Mouse (Mus musculus): ENCODE measurements at regions not wholly inside any gene's neighbourhood (a gene's known extent, or its start where the extent isn't known, plus 50 kb on each side); places are given as distances from the start of the nearest gene placed in this dataset.

- 78% methylated on average over 2 of the region's 2 CpGs for WGBS
- Histone ChIP-seq H3K27ac (no peak overlapping the region), H3K36me3 (no peaks in the 10 kb centered on the region), H3K9me3 (no peaks in the 10 kb centered on the region), H3K27me3 (peaks cover 94% of the 10 kb centered on the region), H3K9ac (no peak overlapping the region), H3K4me2 (no peak overlapping the region), H3K4me1 (replicated peaks) (no peaks in the 10 kb centered on the region), H3K4me3 (no peak overlapping the region)
- no peak for ATAC-seq (ENCODE audit: low FRiP score)
These were observed 114.9 kb upstream of the Ngf start for GRCm38 (mm10) chr3:102354771-102355170.

GRCm38 (mm10) chr3:102353277-102353900 is 116.3 kb upstream of the Ngf start:
- Histone ChIP-seq H3K4me1 (replicated peaks) (no peaks in the 10 kb centered on the region), H3K27me3 (peaks cover 91% of the 10 kb centered on the region), H3K9me3 (no peaks in the 10 kb centered on the region), H3K27ac (no peak overlapping the region), H3K9ac (no peak overlapping the region), H3K4me2 (no peak overlapping the region), H3K4me3 (no peak overlapping the region), H3K36me3 (no peaks in the 10 kb centered on the region)
- 28% methylated on average over 6 of the region's 6 CpGs for WGBS
- ATAC-seq (ENCODE audit: low FRiP score) = peak; percentile 75; the same call in 1 of the 2 replicates

GRCm38 (mm10) chr3:102346077-102346476 is 123.6 kb upstream of the Ngf start:
- Histone ChIP-seq H3K4me1 (replicated peaks) (no peaks in the 10 kb centered on the region), H3K27ac (no peak overlapping the region), H3K27me3 (peaks cover 92% of the 10 kb centered on the region), H3K9ac (no peak overlapping the region), H3K36me3 (no peaks in the 10 kb centered on the region), H3K4me2 (no peak overlapping the region), H3K4me3 (no peak overlapping the region), H3K9me3 (no peaks in the 10 kb centered on the region)
- ATAC-seq (ENCODE audit: low FRiP score) = no peak
- WGBS = 84% methylated on average over 3 of the region's 3 CpGs

- Histone ChIP-seq H3K4me3 (no peak overlapping the region), H3K36me3 (no peaks in the 10 kb centered on the region), H3K9ac (no peak overlapping the region), H3K9me3 (no peaks in the 10 kb centered on the region), H3K4me2 (no peak overlapping the region), H3K27ac (no peak overlapping the region), H3K27me3 (peaks cover 89% of the 10 kb centered on the region), H3K4me1 (replicated peaks) (no peaks in the 10 kb centered on the region)
- 72% methylated on average over 5 of the region's 5 CpGs for WGBS
- no peak for ATAC-seq (ENCODE audit: low FRiP score)
These were observed 124.4 kb upstream of the Ngf start for GRCm38 (mm10) chr3:102345291-102345690.

- no peaks in the 10 kb centered on the region for H3K4me1 ChIP-seq (replicated peaks)
These were observed 129.0 kb upstream of the Ngf start for GRCm38 (mm10) chr3:102340731-102341130.

GRCm38 (mm10) chr3:102337881-102338280 is 131.8 kb upstream of the Ngf start:
- Histone ChIP-seq H3K9me3 (no peaks in the 10 kb centered on the region), H3K9ac (no peak overlapping the region), H3K4me1 (replicated peaks) (no peaks in the 10 kb centered on the region), H3K4me2 (no peak overlapping the region), H3K27me3 (peaks cover 60% of the 10 kb centered on the region), H3K27ac (no peak overlapping the region), H3K36me3 (no peaks in the 10 kb centered on the region), H3K4me3 (no peak overlapping the region)
- no peak for ATAC-seq (ENCODE audit: low FRiP score)
- WGBS = 74% methylated on average over 8 of the region's 8 CpGs

More at GRCm38 (mm10) chr3:102340731-102341130, 129.0 kb upstream of the Ngf start:
- no peak overlapping the region for H3K9ac ChIP-seq
- no peaks in the 10 kb centered on the region for H3K9me3 ChIP-seq
- 48% methylated on average over 5 of the region's 5 CpGs for WGBS
- H3K27me3 ChIP-seq = peaks cover 72% of the 10 kb centered on the region
- no peaks in the 10 kb centered on the region for H3K36me3 ChIP-seq
- no peak overlapping the region for H3K4me3 ChIP-seq
- ATAC-seq (ENCODE audit: low FRiP score) = no peak
- H3K4me2 ChIP-seq = no peak overlapping the region
- H3K27ac ChIP-seq = no peak overlapping the region

- Histone ChIP-seq H3K9ac (no peak overlapping the region), H3K9me3 (no peaks in the 10 kb centered on the region), H3K4me1 (replicated peaks) (no peaks in the 10 kb centered on the region), H3K36me3 (no peaks in the 10 kb centered on the region), H3K27me3 (peaks cover 52% of the 10 kb centered on the region), H3K4me2 (no peak overlapping the region), H3K27ac (no peak overlapping the region), H3K4me3 (no peak overlapping the region)
- no peak for ATAC-seq (ENCODE audit: low FRiP score)
- WGBS = 89% methylated on average over 2 of the region's 2 CpGs
These were observed 131.7 kb upstream of the Vangl1 start for GRCm38 (mm10) chr3:102336184-102336583.

GRCm38 (mm10) chr3:102335146-102335545 is 130.7 kb upstream of the Vangl1 start:
- Histone ChIP-seq H3K4me1 (replicated peaks) (no peaks in the 10 kb centered on the region), H3K4me2 (no peak overlapping the region), H3K9ac (no peak overlapping the region), H3K4me3 (no peak overlapping the region), H3K27ac (no peak overlapping the region), H3K9me3 (no peaks in the 10 kb centered on the region), H3K36me3 (no peaks in the 10 kb centered on the region), H3K27me3 (peaks cover 46% of the 10 kb centered on the region)
- 77% methylated on average over 3 of the region's 3 CpGs for WGBS
- ATAC-seq (ENCODE audit: low FRiP score) = no peak

GRCm38 (mm10) chr3:102332221-102332620 is 127.7 kb upstream of the Vangl1 start:
- H3K27me3 ChIP-seq = peaks cover 27% of the 10 kb centered on the region
- WGBS = 69% methylated on average over 3 of the region's 3 CpGs
- ATAC-seq (ENCODE audit: low FRiP score) = no peak

GRCm38 (mm10) chr3:102319331-102319730 is 114.8 kb upstream of the Vangl1 start:
- Histone ChIP-seq H3K4me3 (no peak overlapping the region), H3K36me3 (no peaks in the 10 kb centered on the region), H3K27me3 (no peaks in the 10 kb centered on the region), H3K27ac (no peak overlapping the region), H3K4me1 (replicated peaks) (no peaks in the 10 kb centered on the region), H3K4me2 (no peak overlapping the region), H3K9me3 (no peaks in the 10 kb centered on the region), H3K9ac (no peak overlapping the region)
- ATAC-seq (ENCODE audit: low FRiP score) = no peak
- 83% methylated on average over 3 of the region's 3 CpGs for WGBS

More at GRCm38 (mm10) chr3:102332221-102332620, 127.7 kb upstream of the Vangl1 start:
- Histone ChIP-seq H3K4me3 (no peak overlapping the region), H3K9ac (no peak overlapping the region), H3K36me3 (no peaks in the 10 kb centered on the region), H3K9me3 (no peaks in the 10 kb centered on the region), H3K4me2 (no peak overlapping the region), H3K4me1 (replicated peaks) (no peaks in the 10 kb centered on the region), H3K27ac (no peak overlapping the region)

- Histone ChIP-seq H3K4me3 (no peak overlapping the region), H3K36me3 (no peaks in the 10 kb centered on the region), H3K27ac (no peak overlapping the region), H3K4me2 (no peak overlapping the region), H3K4me1 (replicated peaks) (no peaks in the 10 kb centered on the region), H3K27me3 (no peaks in the 10 kb centered on the region), H3K9me3 (no peaks in the 10 kb centered on the region), H3K9ac (no peak overlapping the region)
- no peak for ATAC-seq (ENCODE audit: low FRiP score)
- WGBS = 90% methylated on average over 3 of the region's 3 CpGs
These were observed 111.7 kb upstream of the Vangl1 start for GRCm38 (mm10) chr3:102316151-102316550.

GRCm38 (mm10) chr3:102311482-102312225 is 107.2 kb upstream of the Vangl1 start:
- H3K27me3 ChIP-seq = no peaks in the 10 kb centered on the region
- H3K9ac ChIP-seq = no peak overlapping the region
- no peak overlapping the region for H3K4me2 ChIP-seq
- no peaks in the 10 kb centered on the region for H3K9me3 ChIP-seq
- H3K36me3 ChIP-seq = no peaks in the 10 kb centered on the region
- ATAC-seq (ENCODE audit: low FRiP score) = no peak
- H3K4me1 ChIP-seq (replicated peaks) = no peaks in the 10 kb centered on the region
- no peak overlapping the region for H3K27ac ChIP-seq
- H3K4me3 ChIP-seq = no peak overlapping the region
- WGBS = 75% methylated on average over 15 of the region's 15 CpGs

GRCm38 (mm10) chr3:102310243-102310642 is 105.8 kb upstream of the Vangl1 start:
- Histone ChIP-seq H3K27ac (no peak overlapping the region), H3K9ac (no peak overlapping the region), H3K36me3 (no peaks in the 10 kb centered on the region), H3K4me2 (no peak overlapping the region), H3K4me3 (no peak overlapping the region), H3K4me1 (replicated peaks) (no peaks in the 10 kb centered on the region), H3K9me3 (no peaks in the 10 kb centered on the region), H3K27me3 (no peaks in the 10 kb centered on the region)
- WGBS = 65% methylated on average over 9 of the region's 9 CpGs
- ATAC-seq (ENCODE audit: low FRiP score) = no peak

All from hindbrain, embryonic 13.5 days (tissue).